Mouse (Mus musculus) lung, postnatal 25 days (tissue): ENCODE results near the gene Phka1.
"Not testable (repeated sequence)": the region's sequence is repeated elsewhere in the genome, so short reads cannot be mapped to it uniquely, and the experiment has no call there.

Experiments
- DNase-seq: peaks from one replicate; pipeline ENCODE4 v3.0.0; 2022; ENCODE audit warnings: low spot score

Gene Phka1

GRCm38 (mm10) chrX:102643823-102644572 is at the start of gene Phka1:
Gene Phka1 (minus strand): TSS chrX:102644246.
- peak; percentile 78 for DNase-seq

- peak; percentile 6 for DNase-seq
Measured at GRCm38 (mm10) chrX:102689252-102689651, 45.2 kb upstream of the Phka1 start.

GRCm38 (mm10) chrX:102686872-102687271 is 42.8 kb upstream of the Phka1 start, which contains the start of gene Gm3880:
Gene Gm3880 (minus strand): TSS chrX:102686972.
- DNase-seq = not testable (repeated sequence)

- DNase-seq = not testable (repeated sequence)
Measured at GRCm38 (mm10) chrX:102684706-102685105, 40.7 kb upstream of the Phka1 start.

GRCm38 (mm10) chrX:102666641-102667040 is 22.6 kb upstream of the Phka1 start:
- DNase-seq = no peak

- no peak for DNase-seq
Measured at GRCm38 (mm10) chrX:102660712-102661111, 16.7 kb upstream of the Phka1 start.

GRCm38 (mm10) chrX:102645691-102646090 is 1.6 kb upstream of the Phka1 start:
- DNase-seq = no peak

- no peak for DNase-seq
Measured at GRCm38 (mm10) chrX:102645146-102645545, 1.1 kb upstream of the Phka1 start.

GRCm38 (mm10) chrX:102644573-102644951 is 516 bp upstream of the Phka1 start:
- no peak for DNase-seq

- DNase-seq = no peak
Measured at GRCm38 (mm10) chrX:102601269-102601668, 42.8 kb downstream of the Phka1 start.

- DNase-seq = no peak
Measured at GRCm38 (mm10) chrX:102588560-102588959, 55.5 kb downstream of the Phka1 start.

- DNase-seq = peak; percentile 54
Measured at GRCm38 (mm10) chrX:102571186-102571585, 72.9 kb downstream of the Phka1 start.

- peak; percentile 1 for DNase-seq
Measured at GRCm38 (mm10) chrX:102556906-102557305, 87.1 kb downstream of the Phka1 start.

GRCm38 (mm10) chrX:102509205-102509604 is 134.8 kb downstream of the Phka1 start:
- DNase-seq = no peak

- peak; percentile 46 for DNase-seq
Measured at GRCm38 (mm10) chrX:102504644-102505481, 139.2 kb downstream of the Phka1 start, which contains the start of gene Hdac8. Gene Hdac8 (minus strand): TSS chrX:102505359.

GRCm38 (mm10) chrX:102504179-102504578 is 139.9 kb downstream of the Phka1 start:
- DNase-seq = no peak

GRCm38 (mm10) chrX:102493992-102494730 is 149.9 kb downstream of the Phka1 start:
- no peak for DNase-seq

GRCm38 (mm10) chrX:102485575-102485974 is 158.5 kb downstream of the Phka1 start:
- DNase-seq = no peak

- no peak for DNase-seq
Measured at GRCm38 (mm10) chrX:102479665-102480064, 164.4 kb downstream of the Phka1 start.

GRCm38 (mm10) chrX:102478965-102479364 is 165.1 kb downstream of the Phka1 start:
- peak; percentile 29 for DNase-seq

- DNase-seq = no peak
Measured at GRCm38 (mm10) chrX:102478481-102478880, 165.6 kb downstream of the Phka1 start.

GRCm38 (mm10) chrX:102476784-102477183 is 167.3 kb downstream of the Phka1 start:
- DNase-seq = peak; percentile 59
